Mouse (Mus musculus): ENCODE results near the gene Cc2d2b.

DNA sequence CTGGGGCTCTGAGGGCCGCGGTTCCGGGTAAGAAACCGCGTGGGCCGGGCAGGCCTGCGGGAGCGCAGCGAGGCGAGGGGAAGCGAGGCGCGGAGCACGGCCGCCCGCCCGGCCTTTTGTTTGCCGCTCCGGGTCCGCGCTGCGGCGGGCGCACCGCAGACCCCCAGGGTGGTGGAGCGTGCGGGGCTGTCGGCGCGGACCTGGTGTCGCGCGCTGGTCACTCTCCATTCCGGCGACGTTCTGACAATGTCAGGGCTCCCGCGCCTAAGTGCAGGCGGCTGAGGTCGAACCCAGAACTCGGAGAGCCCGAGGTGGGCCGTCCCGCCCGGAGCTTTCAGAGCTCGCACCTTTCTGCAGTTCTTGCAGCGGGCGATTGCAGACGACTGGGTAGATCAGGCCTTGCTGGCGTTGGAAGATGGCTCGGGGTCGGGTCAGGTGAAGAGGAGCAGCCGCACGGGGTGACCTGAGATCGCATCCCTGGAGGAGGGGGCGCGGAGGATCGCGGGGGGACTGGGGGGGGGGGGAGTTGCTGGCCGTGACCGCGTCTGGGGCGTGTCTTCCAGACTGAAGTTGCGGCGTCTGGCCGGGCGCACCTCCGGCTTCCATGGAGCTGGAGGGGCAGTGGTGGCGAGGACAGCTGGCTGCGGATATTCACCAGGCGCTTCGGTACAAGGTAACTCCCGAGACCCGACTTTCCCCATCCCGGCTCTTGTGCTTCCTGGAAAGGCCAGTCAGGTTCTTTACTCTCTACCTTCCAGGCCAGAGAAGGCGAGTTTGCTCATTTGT, 83.1 kb downstream of the Cc2d2b start:
- TF ChIP-seq CTCF (IDR thresholded peaks at IDR 0.05; ENCODE audit: extremely low read depth, insufficient read length, insufficient replicate concordance, low read depth, low read length) (no peak), POLR2A (IDR thresholded peaks at IDR 0.05; ENCODE audit: low read depth, low read length) (no peak)

All from small intestine, adult 2 months (tissue).